Mouse (Mus musculus) thymus, postnatal 4 days (tissue): ENCODE results near the gene Gm28576.
"Not testable (repeated sequence)": the region's sequence is repeated elsewhere in the genome, so short reads cannot be mapped to it uniquely, and the experiment has no call there.

ENCODE experiments used
- DNase-seq: peaks from one replicate; pipeline ENCODE4 v3.0.0; 2021

Gene Gm28576

GRCm38 (mm10) chrY:7722641-7723040, at the start of gene Gm28576:
Gene Gm28576 (plus strand): TSS chrY:7722941.
- DNase-seq = not testable (repeated sequence)
